Mouse (Mus musculus) forebrain, embryonic 10.5 days (tissue): ENCODE data around the gene Vps4b. TPM values are rescaled to one million over a fixed set of nuclear protein-coding genes. Genes with fewer than 3 reads are reported as not detected.
"Not testable (repeated sequence)": the region's sequence is repeated elsewhere in the genome, so short reads cannot be mapped to it uniquely, and the experiment has no call there.

Source experiments
- DNase-seq: peaks from one replicate; pipeline ENCODE4 v3.0.0-alpha.2; 2017; ENCODE audit warnings: low spot score; ENCODE audit errors: extremely low spot score
- H3K27ac ChIP-seq: fragments of 300-500 bp; sonication (generic); 2 replicates; pipeline ENCODE4 v1.5.1; 2016; ENCODE audit warnings: mild to moderate bottlenecking
- H3K27me3 ChIP-seq: fragments of 300-500 bp; sonication (generic); 2 replicates; pipeline ENCODE4 v1.6.1; 2016; ENCODE audit warnings: mild to moderate bottlenecking; ENCODE audit not compliant: poor library complexity, severe bottlenecking
- H3K36me3 ChIP-seq: fragments of 300-500 bp; sonication (generic); replicated peaks from 2 replicates; pipeline ENCODE4 v1.6.1; 2016; ENCODE audit warnings: mild to moderate bottlenecking, moderate library complexity
- H3K4me1 ChIP-seq: fragments of 300-500 bp; sonication (generic); 2 replicates; pipeline ENCODE4 v1.6.1; 2016
- H3K4me3 ChIP-seq: fragments of 300-500 bp; sonication (generic); 2 replicates; pipeline ENCODE4 v1.5.1; 2016; ENCODE audit warnings: mild to moderate bottlenecking, moderate library complexity
- H3K9me3 ChIP-seq: fragments of 300-500 bp; sonication (generic); 2 replicates; pipeline ENCODE4 v1.6.1; 2016; ENCODE audit warnings: mild to moderate bottlenecking, moderate library complexity
- WGBS: fragments of 180-500 bp; shearing (Covaris S2); methylation state at CpG from one replicate; pipeline ENCODE4 v1.1.7; 2016; 5-methylcytosine and 5-hydroxymethylcytosine counted together
- polyA plus RNA-seq: library from polyadenylated mRNA; unstranded; fragments of >200 nt; fragmentation: Nextera tagmentation; extraction: Ambion mirVana; gene quantifications from 2 replicates; pipeline ENCODE4 v1.2.1, GENCODE M21; 2016

The Vps4b gene
- polyA plus RNA-seq, 1 experiment from 2014 or later = 68.3 TPM

GRCm38 (mm10) chr1:106740735-106741134, 55.8 kb downstream of the Vps4b start:
- H3K36me3 ChIP-seq = peaks cover 6% of the 10 kb centered on the region; the same call in 1 of the 2 replicates
- no peak for DNase-seq
- WGBS = 90% methylated on average over 4 of the region's 4 CpGs
- no peak overlapping the region for H3K4me3 ChIP-seq
- H3K27ac ChIP-seq = no peak overlapping the region
- H3K9me3 ChIP-seq = no peaks in the 10 kb centered on the region
- H3K27me3 ChIP-seq = no peaks in the 10 kb centered on the region
- H3K4me1 ChIP-seq = no peaks in the 10 kb centered on the region

DNA sequence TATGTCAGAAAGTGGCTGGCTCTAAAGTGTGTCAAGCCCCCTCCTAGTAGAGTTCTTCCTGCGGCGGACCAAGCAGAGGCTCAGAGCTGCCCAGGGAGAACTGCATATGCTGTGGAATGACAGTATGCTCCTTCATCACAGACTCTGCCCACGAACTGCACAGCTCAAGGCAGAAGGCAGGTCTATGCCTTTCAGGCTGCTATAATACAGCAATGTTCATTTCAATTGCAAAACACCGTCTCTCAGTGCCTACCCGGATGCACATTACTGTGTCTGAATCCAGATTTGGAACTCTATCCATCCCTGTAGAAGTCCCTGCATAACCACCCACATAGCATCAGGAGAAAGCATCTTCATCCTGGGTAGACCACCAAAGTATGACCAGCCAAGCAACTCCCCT, 56.7 kb downstream of the Vps4b start:
- WGBS = 93% methylated on average over 5 of the region's 5 CpGs
- Histone ChIP-seq H3K4me3 (no peak overlapping the region), H3K9me3 (no peaks in the 10 kb centered on the region), H3K27me3 (no peaks in the 10 kb centered on the region), H3K36me3 (peaks cover 6% of the 10 kb centered on the region; the same call in 1 of the 2 replicates), H3K27ac (no peak overlapping the region), H3K4me1 (no peaks in the 10 kb centered on the region)
- no peak for DNase-seq

DNA sequence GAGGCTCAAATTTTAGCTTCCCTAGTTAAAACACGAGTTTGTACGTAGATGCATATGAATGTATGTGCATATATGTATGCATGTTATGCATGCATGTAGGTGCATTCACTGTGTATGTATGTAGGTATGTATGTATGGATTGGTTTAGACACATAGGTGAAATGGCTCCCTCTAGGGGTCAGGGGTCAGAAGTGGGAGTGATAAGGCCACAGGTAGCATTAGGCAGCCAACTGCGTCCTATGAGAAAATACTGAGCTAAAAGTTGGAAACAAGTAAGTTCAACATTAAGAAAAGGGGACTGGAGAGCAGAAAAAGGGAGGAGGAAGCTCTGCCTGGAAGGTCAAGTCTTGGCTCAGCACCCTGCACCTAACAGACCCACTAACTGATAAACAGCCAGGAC, 58.4 kb downstream of the Vps4b start:
- Histone ChIP-seq H3K9me3 (no peaks in the 10 kb centered on the region), H3K4me3 (no peak overlapping the region), H3K27ac (no peak overlapping the region), H3K27me3 (no peaks in the 10 kb centered on the region), H3K4me1 (no peaks in the 10 kb centered on the region), H3K36me3 (peaks cover 14% of the 10 kb centered on the region)
- 76% methylated on average over 3 of the region's 3 CpGs for WGBS
- DNase-seq = no peak

DNA sequence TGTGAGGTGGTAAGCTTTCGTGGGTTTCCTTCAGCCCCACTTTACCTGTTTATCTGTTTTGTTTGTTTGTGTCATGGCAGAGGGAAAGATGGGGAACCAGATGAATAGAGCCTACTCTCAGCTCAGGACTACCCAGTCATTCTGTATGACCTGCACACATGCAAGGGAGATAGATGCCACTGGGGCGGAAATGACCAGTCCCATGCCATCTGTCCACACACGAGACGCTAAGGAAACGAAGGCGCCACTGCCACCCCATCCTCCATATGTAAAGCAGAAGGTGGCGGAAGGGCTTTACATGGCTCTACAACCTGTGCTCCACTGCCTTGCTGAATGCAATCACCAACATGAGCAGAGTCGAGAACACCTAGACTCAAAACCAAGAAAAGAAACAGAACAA, 60.3 kb downstream of the Vps4b start:
- no peak for DNase-seq
- 95% methylated on average over 8 of the region's 8 CpGs for WGBS

DNA sequence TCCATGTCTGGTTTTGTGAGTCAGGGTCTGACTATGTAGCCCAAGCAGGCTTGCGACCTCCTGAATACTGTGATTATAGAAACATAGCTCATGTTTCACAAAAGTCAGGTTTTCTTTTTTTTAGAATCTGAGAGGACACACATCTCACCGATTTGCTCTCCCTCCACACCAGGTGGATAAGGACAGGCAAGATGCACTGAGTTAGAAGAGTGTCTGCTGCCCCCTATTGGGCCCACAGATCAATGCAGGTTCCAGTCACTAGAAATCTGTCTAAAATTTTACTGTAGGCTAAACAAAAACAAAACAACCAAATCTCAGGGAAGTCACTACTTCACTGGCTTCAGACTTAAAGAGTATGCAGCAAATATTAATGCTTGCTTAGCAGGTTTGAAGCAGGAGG, 60.9 kb downstream of the Vps4b start:
- Histone ChIP-seq H3K4me3 (no peak overlapping the region), H3K27me3 (no peaks in the 10 kb centered on the region), H3K9me3 (no peaks in the 10 kb centered on the region), H3K36me3 (peaks cover 14% of the 10 kb centered on the region), H3K4me1 (no peaks in the 10 kb centered on the region), H3K27ac (no peak overlapping the region)
- peak; percentile 32 for DNase-seq
- 68% methylated on average over 2 of the region's 2 CpGs for WGBS

More for the DNA sequence above, 60.3 kb downstream of the Vps4b start:
- no peaks in the 10 kb centered on the region for H3K27me3 ChIP-seq
- no peak overlapping the region for H3K4me3 ChIP-seq
- no peak overlapping the region for H3K27ac ChIP-seq
- H3K36me3 ChIP-seq = peaks cover 14% of the 10 kb centered on the region
- H3K4me1 ChIP-seq = no peaks in the 10 kb centered on the region
- H3K9me3 ChIP-seq = no peaks in the 10 kb centered on the region

- Histone ChIP-seq H3K27ac (no peak overlapping the region), H3K27me3 (peaks cover under 1% of the 10 kb centered on the region; the same call in 1 of the 2 replicates), H3K36me3 (peaks cover 3% of the 10 kb centered on the region), H3K4me3 (no peak overlapping the region), H3K4me1 (peaks cover 5% of the 10 kb centered on the region), H3K9me3 (no peaks in the 10 kb centered on the region)
- WGBS = 24% methylated on average over 5 of the region's 5 CpGs
- no peak for DNase-seq
Observed at GRCm38 (mm10) chr1:106722061-106722460, 74.5 kb downstream of the Vps4b start.

DNA sequence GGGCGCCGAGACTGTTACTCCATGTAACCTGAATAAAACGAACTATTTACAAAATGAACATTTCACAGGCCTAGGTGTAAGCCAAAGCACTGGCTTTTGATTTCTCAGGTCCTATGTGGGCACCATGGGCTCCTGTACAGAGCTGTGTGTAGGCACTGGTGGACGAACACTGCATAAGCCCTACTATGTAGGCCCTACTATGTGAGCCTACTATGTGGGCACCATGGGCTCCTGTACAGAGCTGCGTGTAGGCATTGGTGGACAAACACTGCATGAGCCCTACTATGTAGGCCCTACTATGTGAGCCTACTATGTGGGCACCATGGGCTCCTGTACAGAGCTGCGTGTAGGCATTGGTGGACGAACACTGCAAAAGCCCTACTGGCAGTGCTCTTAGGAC, 78.8 kb downstream of the Vps4b start:
- Histone ChIP-seq H3K4me1 (peaks cover 22% of the 10 kb centered on the region), H3K27me3 (peaks cover 25% of the 10 kb centered on the region)
- not testable (repeated sequence) for H3K4me3 ChIP-seq, H3K36me3 ChIP-seq, H3K27ac ChIP-seq, DNase-seq, H3K9me3 ChIP-seq
- WGBS = 78% methylated on average over 7 of the region's 7 CpGs

DNA sequence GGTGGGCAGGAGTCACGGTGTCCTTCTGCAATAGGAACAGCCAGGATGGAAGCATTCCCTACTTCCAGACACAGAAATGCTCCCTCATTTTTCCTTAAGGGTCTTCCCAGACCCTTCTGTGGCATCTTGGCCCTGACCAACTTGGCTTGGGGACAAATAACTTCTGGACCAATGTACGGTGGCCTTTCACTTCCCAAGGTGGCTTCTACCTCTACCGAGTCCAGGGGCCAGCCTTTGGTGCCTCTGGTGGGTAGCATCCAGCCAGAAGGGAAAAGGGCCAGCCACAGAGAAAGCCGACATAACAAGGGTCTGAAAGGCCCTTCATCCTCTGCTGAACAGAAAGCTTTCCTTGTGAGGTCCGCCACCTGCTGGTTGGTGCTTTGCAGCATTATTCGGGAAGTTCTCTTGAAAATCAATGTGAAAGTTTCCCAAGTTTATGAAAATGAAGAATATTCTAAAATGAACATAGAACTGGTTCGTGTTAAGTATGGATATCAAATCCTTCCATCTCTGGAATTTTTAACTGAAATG, 79.4 kb downstream of the Vps4b start:
- H3K4me3 ChIP-seq = no peak overlapping the region
- H3K27me3 ChIP-seq = peaks cover 31% of the 10 kb centered on the region
- no peaks in the 10 kb centered on the region for H3K36me3 ChIP-seq
- no peak overlapping the region for H3K27ac ChIP-seq
- no peaks in the 10 kb centered on the region for H3K9me3 ChIP-seq
- 32% methylated on average over 7 of the region's 7 CpGs for WGBS
- H3K4me1 ChIP-seq = peaks cover 28% of the 10 kb centered on the region
- peak; percentile 65 for DNase-seq

GRCm38 (mm10) chr1:106716141-106716540, 80.4 kb downstream of the Vps4b start:
- no peaks in the 10 kb centered on the region for H3K9me3 ChIP-seq
- peaks cover 34% of the 10 kb centered on the region for H3K4me1 ChIP-seq
- no peak overlapping the region for H3K27ac ChIP-seq
- WGBS = 88% methylated on average over 3 of the region's 3 CpGs
- no peaks in the 10 kb centered on the region for H3K36me3 ChIP-seq
- no peak for DNase-seq
- no peak overlapping the region for H3K4me3 ChIP-seq
- peaks cover 35% of the 10 kb centered on the region for H3K27me3 ChIP-seq

- Histone ChIP-seq H3K36me3 (no peaks in the 10 kb centered on the region), H3K4me3 (no peak overlapping the region), H3K9me3 (no peaks in the 10 kb centered on the region), H3K27me3 (peaks cover 35% of the 10 kb centered on the region), H3K27ac (no peak overlapping the region), H3K4me1 (peaks cover 34% of the 10 kb centered on the region)
- 86% methylated on average over 13 of the region's 13 CpGs for WGBS
- DNase-seq = no peak
Observed at GRCm38 (mm10) chr1:106715111-106716083, 81.1 kb downstream of the Vps4b start.

- H3K4me1 ChIP-seq = peaks cover 34% of the 10 kb centered on the region
- WGBS = 8% methylated on average over 21 of the region's 21 CpGs
- peak; percentile 57 for DNase-seq
Observed at GRCm38 (mm10) chr1:106714530-106714981, 82.0 kb downstream of the Vps4b start.

More at GRCm38 (mm10) chr1:106714530-106714981, 82.0 kb downstream of the Vps4b start:
- Histone ChIP-seq H3K9me3 (no peaks in the 10 kb centered on the region), H3K4me3 (peak overlapping the region; percentile 77), H3K27ac (peak overlapping the region; percentile 95), H3K36me3 (no peaks in the 10 kb centered on the region), H3K27me3 (peaks cover 35% of the 10 kb centered on the region)
